In genomic region chr4:148704756-148705155, GRCm38 (mm10) we compare ENCODE assay signal across 8 mouse cellular contexts.
DNase-seq lines count a peak whose midpoint lies in the region; ATAC-seq and TF ChIP-seq lines count a peak whose summit lies in the region.
"Had no signal": no experiment of that assay in that cellular context is flagged by ENCODE, and none has a peak within 500 bp of the region (broad histone marks: within the 10 kb centered on the region; RNA-seq: fewer than 3 reads in every experiment).

No protein-coding gene starts in this region.

- ATAC-seq in liver, embryonic 14.5 days (ENCODE audit: insufficient read depth), result no peak

- TF ChIP-seq CTCF in liver, embryonic 14.5 days (IDR thresholded peaks at IDR 0.05; ENCODE audit: low read depth), result peak; percentile 84

- H3K9ac ChIP-seq in liver, embryonic 14.5 days (replicated peaks), result no peak overlapping the region

- no peak overlapping the region for H3K4me2 ChIP-seq in liver, embryonic 14.5 days (ENCODE audit: low read depth)

- H3K4me1 ChIP-seq in liver, embryonic 14.5 days (replicated peaks; ENCODE audit: control insufficient read depth in 2 of 2, insufficient read depth in 2 of 2, low read length in 1 of 2), result no peaks in the 10 kb centered on the region
- H3K4me1 ChIP-seq: megakaryocyte, embryonic 14.5 days had no signal

- intact Hi-C loops in left cerebral cortex, postnatal 25 days (cut with DNase I), result loop anchor here (5.0 kb wide), 1 partner anchor 358 kb away; no protein-coding TSS in a partner anchor
- intact Hi-C loops in left cerebral cortex, postnatal 36 days (cut with DNase I), result no loop called here
- intact Hi-C loops in heart, postnatal 14 days (cut with DNase I), result loop anchor here (5.0 to 10.0 kb wide), 2 partner anchors 370 to 433 kb away; partner anchors contain the start of gene Cenps

- no peaks in the 10 kb centered on the region for H3K27me3 ChIP-seq in liver, embryonic 14.5 days (ENCODE audit: control insufficient read depth, insufficient read depth, low read length)

- no peaks in the 10 kb centered on the region for H3K9me3 ChIP-seq in liver, embryonic 14.5 days (ENCODE audit: control insufficient read depth, low read length)
- H3K9me3 ChIP-seq: megakaryocyte, embryonic 14.5 days had no signal

- peak; percentile 12 to 30 for DNase-seq in left cerebral cortex, postnatal 25 days (ENCODE audit: low spot score in 2 of 2)
- no peak for DNase-seq in left cerebral cortex, postnatal 36 days (ENCODE audit: low spot score in 2 of 2)
- peak; percentile 60 for DNase-seq in MN1 (ENCODE audit: low spot score)
- DNase-seq in c-Kit-positive CD71-negative TER-119-negative erythroid progenitor cells, embryonic 14.5 days (ENCODE audit: low read depth), result peak; percentile 25
- peak; percentile 52 to 59 for DNase-seq in heart, postnatal 14 days
- no peak for DNase-seq in liver, embryonic 14.5 days (ENCODE audit: low read depth in 3 of 3, low spot score in 3 of 3)
- peak; percentile 31 to 41 for DNase-seq in right cerebral cortex, adult 2 months (ENCODE audit: low spot score in 2 of 2)

- H3K4me3 ChIP-seq in liver, embryonic 14.5 days (ENCODE audit: insufficient read depth in 1 of 2, low read depth in 2 of 2, low read length in 2 of 2), result no peak overlapping the region
- H3K4me3 ChIP-seq: megakaryocyte, embryonic 14.5 days had no signal

- TF ChIP-seq EP300 in liver, embryonic 14.5 days (IDR thresholded peaks at IDR 0.05; ENCODE audit: low read depth), result no peak

- H3K27ac ChIP-seq in liver, embryonic 14.5 days, result no peak overlapping the region

- WGBS in liver, embryonic 14.5 days (ENCODE audit: insufficient replicate concordance), result 30% methylated on average over 3 of the region's 3 CpGs

- no peaks in the 10 kb centered on the region for H3K36me3 ChIP-seq in liver, embryonic 14.5 days (replicated peaks; ENCODE audit: control insufficient read depth, insufficient read depth, low read depth)

Comparison
In these comparisons a context has a peak if more than half of its experiments do, and no peak if none do; other contexts are left out.
1. DNase-seq: peak in left cerebral cortex, postnatal 25 days (2 of 2), MN1 (single experiment), c-Kit-positive CD71-negative TER-119-negative erythroid progenitor cells, embryonic 14.5 days (single experiment), heart, postnatal 14 days (2 of 2) and right cerebral cortex, adult 2 months (2 of 2); none in left cerebral cortex, postnatal 36 days (0 of 2) and liver, embryonic 14.5 days (0 of 3).